Mouse (Mus musculus): ENCODE measurements around the gene Coq5.

The Coq5 gene

GRCm38 (mm10) chr5:115279226-115280049 is at the start of gene Coq5:
TSS of gene Coq5 (plus strand) at chr5:115279666.
- peak; percentile 81 to 84 for DNase-seq (ENCODE audit: low spot score in 2 of 2)

- DNase-seq (ENCODE audit: low spot score in 2 of 2) = no peak
These were observed 48.5 kb upstream of the Coq5 start for GRCm38 (mm10) chr5:115230830-115231551.

GRCm38 (mm10) chr5:115231552-115232120 is 47.8 kb upstream of the Coq5 start:
- DNase-seq (ENCODE audit: low spot score in 2 of 2) = no peak

- DNase-seq (ENCODE audit: low spot score in 2 of 2) = no peak
These were observed 47.0 kb upstream of the Coq5 start for GRCm38 (mm10) chr5:115232516-115232915.

GRCm38 (mm10) chr5:115233031-115233780 is 46.3 kb upstream of the Coq5 start:
- no peak for DNase-seq (ENCODE audit: low spot score in 2 of 2)

- no peak for DNase-seq (ENCODE audit: low spot score in 2 of 2)
These were observed 44.9 kb upstream of the Coq5 start for GRCm38 (mm10) chr5:115234519-115234918.

GRCm38 (mm10) chr5:115235323-115235771 is 44.1 kb upstream of the Coq5 start:
- peak in 1 of 2 experiments; percentile 48 for DNase-seq (ENCODE audit: low spot score in 2 of 2)

- DNase-seq (ENCODE audit: low spot score in 2 of 2) = peak; percentile 78 to 89
These were observed 43.6 kb upstream of the Coq5 start, which contains the start of gene Pop5 for GRCm38 (mm10) chr5:115235786-115236263. TSS of gene Pop5 (plus strand) at chr5:115235836.

GRCm38 (mm10) chr5:115237803-115238728 is 41.4 kb upstream of the Coq5 start:
- peak; percentile 88 to 91 for DNase-seq (ENCODE audit: low spot score in 2 of 2)

- DNase-seq (ENCODE audit: low spot score in 2 of 2) = no peak
These were observed 40.7 kb upstream of the Coq5 start for GRCm38 (mm10) chr5:115238729-115239195.

- DNase-seq (ENCODE audit: low spot score in 2 of 2) = no peak
These were observed 39.3 kb upstream of the Coq5 start for GRCm38 (mm10) chr5:115240191-115240590.

- DNase-seq (ENCODE audit: low spot score in 2 of 2) = no peak
These were observed 24.0 kb upstream of the Coq5 start for GRCm38 (mm10) chr5:115255472-115255871.

GRCm38 (mm10) chr5:115256909-115257546 is 22.4 kb upstream of the Coq5 start:
- no peak for DNase-seq (ENCODE audit: low spot score in 2 of 2)

GRCm38 (mm10) chr5:115260356-115260755 is 19.1 kb upstream of the Coq5 start:
- no peak for DNase-seq (ENCODE audit: low spot score in 2 of 2)

- DNase-seq (ENCODE audit: low spot score in 2 of 2) = no peak
These were observed 18.3 kb upstream of the Coq5 start for GRCm38 (mm10) chr5:115261141-115261540.

GRCm38 (mm10) chr5:115261880-115262279 is 17.6 kb upstream of the Coq5 start:
- no peak for DNase-seq (ENCODE audit: low spot score in 2 of 2)

GRCm38 (mm10) chr5:115262502-115263291 is 16.8 kb upstream of the Coq5 start:
- DNase-seq (ENCODE audit: low spot score in 2 of 2) = no peak

- no peak for DNase-seq (ENCODE audit: low spot score in 2 of 2)
These were observed 13.1 kb upstream of the Coq5 start for GRCm38 (mm10) chr5:115266340-115266739.
